Mouse (Mus musculus) lung, embryonic 14.5 days (tissue): ENCODE results near the gene Tspo. TPM values are rescaled to one million over a fixed set of nuclear protein-coding genes. Genes with fewer than 3 reads are reported as not detected.

Experiments
- ATAC-seq: fragments of 200-750 bp; cut with Nextera tagmentation; 2 replicates; pipeline ENCODE4 v1.8.0; 2017; ENCODE audit warnings: mild to moderate bottlenecking, moderate TSS enrichment, moderate library complexity; ENCODE audit not compliant: insufficient read depth
- DNase-seq: peaks from one replicate; pipeline ENCODE4 v3.0.0-alpha.2; 2015
- H3K27ac ChIP-seq: fragments of 300-500 bp; sonication (generic); 2 replicates; pipeline ENCODE4 v1.5.1; 2014; ENCODE audit warnings: low read depth, mild to moderate bottlenecking, moderate library complexity
- H3K27me3 ChIP-seq: fragments of 300-500 bp; sonication (generic); 2 replicates; pipeline ENCODE4 v1.6.1; 2014; ENCODE audit warnings: low read length, control low read depth; ENCODE audit not compliant: insufficient read depth
- H3K36me3 ChIP-seq: fragments of 300-500 bp; sonication (generic); 2 replicates; pipeline ENCODE4 v1.6.1; 2014; ENCODE audit warnings: control low read depth; ENCODE audit not compliant: insufficient read depth
- H3K4me1 ChIP-seq: fragments of 300-500 bp; sonication (generic); 2 replicates; pipeline ENCODE4 v1.6.1; 2014; ENCODE audit warnings: antibody characterized with exemption, control low read depth; ENCODE audit not compliant: insufficient read depth
- H3K4me2 ChIP-seq: fragments of 300-500 bp; sonication (generic); 2 replicates; pipeline ENCODE4 v1.6.1; 2014; ENCODE audit warnings: mild to moderate bottlenecking
- H3K4me3 ChIP-seq: fragments of 300-500 bp; sonication (generic); 2 replicates; pipeline ENCODE4 v1.5.1; 2014; ENCODE audit warnings: low read depth, low read length
- H3K9ac ChIP-seq: fragments of 300-500 bp; sonication (generic); 2 replicates; pipeline ENCODE4 v1.6.1; 2014
- H3K9me3 ChIP-seq: fragments of 300-500 bp; sonication (generic); 2 replicates; pipeline ENCODE4 v1.6.1; 2016; ENCODE audit warnings: low read depth, low read length, control low read depth
- CTCF ChIP-seq: IDR thresholded peaks from 2 replicates; pipeline ENCODE4 v1.5.1; 2016; ENCODE audit warnings: antibody characterized with exemption, low read depth
- WGBS: fragments of 180-500 bp; shearing (Covaris S2); extraction: QIAGEN DNeasy Blood & Tissue Kit; methylation state at CpG from one replicate; pipeline ENCODE4 v1.1.7; 2014; 5-methylcytosine and 5-hydroxymethylcytosine counted together
- polyA plus RNA-seq: library from polyadenylated mRNA; unstranded; fragments of >200 nt; fragmentation: Nextera tagmentation; extraction: Ambion mirVana; gene quantifications from 2 replicates; pipeline ENCODE4 v1.2.1, GENCODE M21; 2014

Gene Tspo
- polyA plus RNA-seq, 1 experiment from 2014 or later: 83.9 TPM

GRCm38 (mm10) chr15:83571636-83572035 lies 8.2 kb downstream of the Tspo start:
- Histone ChIP-seq H3K9me3 (no peaks in the 10 kb centered on the region), H3K4me3 (no peak overlapping the region), H3K9ac (no peak overlapping the region), H3K4me1 (no peaks in the 10 kb centered on the region), H3K36me3 (peaks cover 23% of the 10 kb centered on the region), H3K27ac (no peak overlapping the region), H3K4me2 (no peak overlapping the region), H3K27me3 (no peaks in the 10 kb centered on the region)
- DNase-seq (no peak), ATAC-seq (no peak)
- TF ChIP-seq CTCF: no peak
- 80% methylated on average over 5 of the region's 5 CpGs for WGBS

GRCm38 (mm10) chr15:83572132-83572531 lies 8.7 kb downstream of the Tspo start:
- TF ChIP-seq CTCF: no peak
- no peak overlapping the region for H3K9ac ChIP-seq
- 76% methylated on average over 4 of the region's 4 CpGs for WGBS
- H3K36me3 ChIP-seq: peaks cover 27% of the 10 kb centered on the region
- no peak overlapping the region for H3K4me2 ChIP-seq
- no peaks in the 10 kb centered on the region for H3K4me1 ChIP-seq
- H3K4me3 ChIP-seq: no peak overlapping the region
- H3K27me3 ChIP-seq: no peaks in the 10 kb centered on the region
- DNase-seq (no peak), ATAC-seq (no peak)
- no peaks in the 10 kb centered on the region for H3K9me3 ChIP-seq
- H3K27ac ChIP-seq: no peak overlapping the region

GRCm38 (mm10) chr15:83573606-83574005 lies 10.2 kb downstream of the Tspo start:
- no peaks in the 10 kb centered on the region for H3K9me3 ChIP-seq
- H3K27me3 ChIP-seq: no peaks in the 10 kb centered on the region
- H3K9ac ChIP-seq: no peak overlapping the region
- H3K4me2 ChIP-seq: no peak overlapping the region
- H3K4me3 ChIP-seq: no peak overlapping the region
- 91% methylated on average over 12 of the region's 12 CpGs for WGBS
- no peak overlapping the region for H3K27ac ChIP-seq
- H3K36me3 ChIP-seq: peaks cover 40% of the 10 kb centered on the region
- no peaks in the 10 kb centered on the region for H3K4me1 ChIP-seq
- TF ChIP-seq CTCF: no peak
- no peak for DNase-seq
- ATAC-seq: no peak

GRCm38 (mm10) chr15:83574731-83575351 lies 11.4 kb downstream of the Tspo start:
- no peak overlapping the region for H3K4me2 ChIP-seq
- no peak overlapping the region for H3K27ac ChIP-seq
- no peak overlapping the region for H3K9ac ChIP-seq
- H3K4me3 ChIP-seq: no peak overlapping the region
- ATAC-seq (no peak), DNase-seq (peak; percentile 18)
- 71% methylated on average over 6 of the region's 6 CpGs for WGBS
- peaks cover 52% of the 10 kb centered on the region for H3K36me3 ChIP-seq
- no peaks in the 10 kb centered on the region for H3K4me1 ChIP-seq
- H3K27me3 ChIP-seq: no peaks in the 10 kb centered on the region
- no peak for TF ChIP-seq CTCF
- H3K9me3 ChIP-seq: no peaks in the 10 kb centered on the region

- no peak overlapping the region for H3K9ac ChIP-seq
- no peaks in the 10 kb centered on the region for H3K4me1 ChIP-seq
- H3K9me3 ChIP-seq: no peaks in the 10 kb centered on the region
- H3K4me2 ChIP-seq: no peak overlapping the region
- H3K27ac ChIP-seq: no peak overlapping the region
- H3K36me3 ChIP-seq: peaks cover 59% of the 10 kb centered on the region
- no peak overlapping the region for H3K4me3 ChIP-seq
- ATAC-seq: no peak
- TF ChIP-seq CTCF: no peak
- no peaks in the 10 kb centered on the region for H3K27me3 ChIP-seq
- DNase-seq: no peak
- WGBS: 81% methylated on average over 8 of the region's 8 CpGs
These were observed 12.2 kb downstream of the Tspo start for GRCm38 (mm10) chr15:83575543-83575942.

- no peak overlapping the region for H3K4me2 ChIP-seq
- no peak for ATAC-seq
- no peak for TF ChIP-seq CTCF
- DNase-seq: no peak
- H3K27ac ChIP-seq: no peak overlapping the region
- peaks cover 71% of the 10 kb centered on the region for H3K36me3 ChIP-seq
- no peak overlapping the region for H3K4me3 ChIP-seq
- no peaks in the 10 kb centered on the region for H3K9me3 ChIP-seq
- WGBS: 83% methylated on average over 9 of the region's 9 CpGs
- H3K27me3 ChIP-seq: no peaks in the 10 kb centered on the region
- H3K9ac ChIP-seq: no peak overlapping the region
- no peaks in the 10 kb centered on the region for H3K4me1 ChIP-seq
These were observed 13.3 kb downstream of the Tspo start for GRCm38 (mm10) chr15:83576651-83577050.

GRCm38 (mm10) chr15:83582931-83583330 lies 19.5 kb downstream of the Tspo start:
- no peak for ATAC-seq
- no peak overlapping the region for H3K9ac ChIP-seq
- no peak overlapping the region for H3K4me2 ChIP-seq
- no peaks in the 10 kb centered on the region for H3K4me1 ChIP-seq
- no peaks in the 10 kb centered on the region for H3K27me3 ChIP-seq
- peaks cover 94% of the 10 kb centered on the region for H3K36me3 ChIP-seq
- 68% methylated on average over 4 of the region's 4 CpGs for WGBS
- no peak overlapping the region for H3K4me3 ChIP-seq
- no peak for TF ChIP-seq CTCF
- H3K9me3 ChIP-seq: no peaks in the 10 kb centered on the region
- DNase-seq: no peak
- H3K27ac ChIP-seq: no peak overlapping the region
